ENCODE assay signal across 10 mouse cellular contexts in genomic region chr16:22022122-22022521, GRCm38 (mm10). TPM values are rescaled to one million over a fixed set of nuclear protein-coding genes. Genes with fewer than 3 reads are reported as not detected.
DNase-seq lines count a peak whose midpoint lies in the region; TF ChIP-seq lines count a peak whose summit lies in the region.
"Had no signal": no experiment of that assay in that cellular context is flagged by ENCODE, and none has a peak within 500 bp of the region (broad histone marks: within the 10 kb centered on the region; RNA-seq: fewer than 3 reads in every experiment).

No protein-coding gene starts in this region.

- H3K4me1 ChIP-seq in cerebellum, adult 2 months (ENCODE audit: control insufficient read depth, insufficient read depth, low read length), result no peaks in the 10 kb centered on the region
- no peaks in the 10 kb centered on the region for H3K4me1 ChIP-seq in ES-E14 (ENCODE audit: control insufficient read depth in 2 of 2, insufficient read depth in 2 of 2, low read length in 2 of 2, poor library complexity in 1 of 2)

- H3K27ac ChIP-seq in cerebellum, adult 2 months (ENCODE audit: insufficient read depth, low read length), result no peak overlapping the region
- no peak overlapping the region for H3K27ac ChIP-seq in left cerebral cortex, adult 2 months
- no peak overlapping the region for H3K27ac ChIP-seq in ES-E14 (ENCODE audit: insufficient read depth, low read depth, low read length, poor library complexity, severe bottlenecking)

- WGBS in cerebellum, adult 2 months, result 99% methylated on average over 2 of the region's 2 CpGs

- H3K4me3 ChIP-seq in cerebellum, adult 2 months (replicated peaks; ENCODE audit: insufficient read depth, low read depth, low read length), result no peak overlapping the region
- H3K4me3 ChIP-seq in left cerebral cortex, adult 2 months, result no peak overlapping the region
- H3K4me3 ChIP-seq in ES-E14 (ENCODE audit: insufficient read depth in 1 of 2, low read depth in 1 of 2, low read length in 2 of 2, poor library complexity in 1 of 2, severe bottlenecking in 1 of 2), result no peak overlapping the region

- H3K27me3 ChIP-seq in cerebellum, adult 2 months (ENCODE audit: control insufficient read depth, insufficient read depth, low read length), result no peaks in the 10 kb centered on the region

- in situ Hi-C loops in ES-E14 (cut with MboI; ENCODE audit: low sequenced_read_pairs in 2 of 2, unreplicated experiment in 2 of 2), result no loop called here

- intact Hi-C loops in left cerebral cortex, adult 2 months (cut with DNase I), result no loop called here
- intact Hi-C loops in left cerebral cortex, postnatal 36 days (cut with DNase I), result loop anchor here (5.0 kb wide), 1 partner anchor 185 kb away; no protein-coding TSS in a partner anchor
- intact Hi-C loops in left cerebral cortex, postnatal 10 days (cut with DNase I), result loop anchor here (5.0 kb wide), 1 partner anchor 185 kb away; no protein-coding TSS in a partner anchor

- no peak for TF ChIP-seq POLR2A in cerebellum, adult 2 months (IDR thresholded peaks at IDR 0.05; ENCODE audit: borderline replicate concordance, insufficient read depth, low read length)

- 0 out of 2 replicates have a peak, but pooled peaks have one; percentile 23 for TF ChIP-seq CTCF in cerebellum, adult 2 months (IDR thresholded peaks at IDR 0.05; ENCODE audit: borderline replicate concordance, insufficient read depth, low read depth, low read length)
- peak; percentile 60 for TF ChIP-seq CTCF in left cerebral cortex, adult 2 months (IDR thresholded peaks at IDR 0.05)

- no peak for DNase-seq in cerebellum, adult 2 months
- DNase-seq in cerebellum, adult 11 months, result no peak
- no peak for DNase-seq in left cerebral cortex, adult 2 months (ENCODE audit: extremely low spot score in 1 of 2, low spot score in 2 of 2)
- DNase-seq in left cerebral cortex, postnatal 36 days (ENCODE audit: low spot score in 2 of 2), result no peak
- DNase-seq in ES-E14 (ENCODE audit: low read depth, low spot score) (peak; percentile 48), MN1 (ENCODE audit: low spot score) (no peak)
- DNase-seq in naive thymus-derived CD4-positive, alpha-beta T cell, adult 2 months (ENCODE audit: low read depth), result peak; percentile 68
- no peak for DNase-seq in left cerebral cortex, postnatal 10 days (ENCODE audit: extremely low spot score in 1 of 2, low spot score in 2 of 2)
- DNase-seq: kidney, adult 9 months had no signal

- H3K9ac ChIP-seq in ES-E14 (ENCODE audit: insufficient read depth, low read depth, low read length, poor library complexity, severe bottlenecking), result no peak overlapping the region

- peaks cover 21% of the 10 kb centered on the region for H3K36me3 ChIP-seq in ES-E14 (ENCODE audit: control insufficient read depth, insufficient read depth, low read length, poor library complexity, severe bottlenecking)

- no peaks in the 10 kb centered on the region for H3K9me3 ChIP-seq in ES-E14 (ENCODE audit: control insufficient read depth, insufficient read depth, low read depth, low read length)

TF ChIP-seq in ES-E14, 5 proteins besides CTCF, POLR2A, EP300 and RAD21:
- TF ChIP-seq ZC3H11A (IDR thresholded peaks at IDR 0.05; ENCODE audit: borderline replicate concordance, low read depth, low read length) (no peak), ZNF384 (IDR thresholded peaks at IDR 0.05; ENCODE audit: low read depth, low read length) (no peak), CHD2 (IDR thresholded peaks at IDR 0.05; ENCODE audit: low read depth, low read length) (no peak), HCFC1 (IDR thresholded peaks at IDR 0.05; ENCODE audit: borderline replicate concordance, insufficient read depth, low read length) (no peak), MAFK (IDR thresholded peaks at IDR 0.05; ENCODE audit: insufficient read depth, low read depth, low read length) (no peak)

RNA-seq across cellular contexts. Expression of gene Senp2, which starts 12.8 kb away (rescaled TPM):
- 57.7 and 58.9 TPM in 2 replicates for polyA plus RNA-seq in cerebellum, adult 2 months (2012; rRNA removed)
- total RNA-seq in left cerebral cortex, adult 2 months (2021), result 100 to 1,000 TPM in 1 of 2 experiments, 10 to 100 TPM in 1; 94.9 to 100 TPM
- 100 to 1,000 TPM in 1 of 2 experiments, 10 to 100 TPM in 1; 93.8 to 100 TPM for total RNA-seq in left cerebral cortex, postnatal 36 days (2021)
- 51.4 and 59.1 TPM in 2 replicates for total RNA-seq in ES-E14 (2012; rRNA removed)
- total RNA-seq in left cerebral cortex, postnatal 10 days (2021), result 10 to 100 TPM; 88.2 to 93.6 TPM

RNA-seq across cellular contexts. Expression of gene Liph, which starts 26.7 kb away (rescaled TPM):
- polyA plus RNA-seq in cerebellum, adult 2 months (2012; rRNA removed), result 0.44 and 0.62 TPM in 2 replicates
- total RNA-seq in left cerebral cortex, adult 2 months (2021), result under 1 TPM in 1 of 2 experiments, not detected in 1; 0.16 TPM
- under 1 TPM; 0.25 to 0.57 TPM for total RNA-seq in left cerebral cortex, postnatal 36 days (2021)
- 24.5 and 32.5 TPM in 2 replicates for total RNA-seq in ES-E14 (2012; rRNA removed)
- under 1 TPM; 0.24 to 0.36 TPM for total RNA-seq in left cerebral cortex, postnatal 10 days (2021)
- total RNA-seq: gastrocnemius, adult 8-10 months had no signal

Comparison
In these comparisons a context has a peak if more than half of its experiments do, and no peak if none do; other contexts are left out.
1. DNase-seq: peak in ES-E14 (single experiment) and naive thymus-derived CD4-positive, alpha-beta T cell, adult 2 months (single experiment); none in cerebellum, adult 2 months (0 of 2), cerebellum, adult 11 months (single experiment), left cerebral cortex, adult 2 months (0 of 2), left cerebral cortex, postnatal 36 days (0 of 2), left cerebral cortex, postnatal 10 days (0 of 2) and MN1 (single experiment).
2. RNA of gene Liph, which starts 26.7 kb away (total RNA-seq): 24.5 to 32.5 TPM in ES-E14; 0.25 to 0.57 TPM in left cerebral cortex, postnatal 36 days, 0.24 to 0.36 TPM in left cerebral cortex, postnatal 10 days and 0.16 TPM in left cerebral cortex, adult 2 months; every median in the first group is over 10 times any median in the second.